Mouse (Mus musculus) spleen, postnatal 14 days (tissue): ENCODE measurements around the gene Cpd.

Experiments
- DNase-seq, 2 experiments: peaks; one replicate each; pipeline ENCODE4 v3.0.0; 2021 to 2022; ENCODE audit warnings: low spot score in 2 of 2

The Cpd gene

DNA sequence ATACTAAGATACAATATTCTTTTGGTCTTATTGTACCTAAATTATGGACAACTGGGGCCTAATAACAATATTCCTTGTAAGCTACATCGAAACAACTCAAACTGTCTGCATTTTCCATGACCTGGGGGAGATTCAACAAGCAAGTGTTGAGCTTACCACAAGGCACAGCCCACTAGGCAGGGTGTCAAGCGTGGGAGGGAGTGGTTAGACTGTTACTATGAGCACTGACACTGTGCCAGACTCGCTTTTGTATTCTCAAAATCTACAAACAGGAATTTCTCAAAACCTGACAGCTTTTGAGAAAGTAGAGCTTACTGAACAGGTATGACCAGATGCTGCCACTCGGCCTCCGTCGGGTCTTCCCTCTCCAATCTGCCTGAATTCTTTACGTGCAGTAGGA is 55.5 kb downstream of the Cpd start:
- DNase-seq = no peak

DNA sequence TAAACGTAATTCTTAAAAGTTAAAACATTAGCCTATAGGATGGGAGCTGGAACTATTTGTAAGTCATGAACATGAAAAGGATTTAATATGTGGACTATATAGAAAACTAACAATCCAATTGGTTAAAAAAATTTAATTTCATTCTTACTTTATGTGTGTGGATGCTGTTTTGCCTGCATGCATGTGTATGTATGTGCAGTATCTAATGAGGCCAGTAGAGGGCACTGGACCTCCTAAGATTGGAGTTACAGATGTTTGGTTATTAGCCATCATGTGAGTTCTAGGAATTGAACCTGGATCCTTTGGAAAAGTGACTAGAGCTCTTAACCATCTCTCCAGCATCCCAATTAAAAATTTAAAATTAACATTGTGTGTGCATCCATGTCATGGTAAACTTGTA is 57.6 kb downstream of the Cpd start:
- DNase-seq = peak in 1 of 2 experiments; percentile 25

DNA sequence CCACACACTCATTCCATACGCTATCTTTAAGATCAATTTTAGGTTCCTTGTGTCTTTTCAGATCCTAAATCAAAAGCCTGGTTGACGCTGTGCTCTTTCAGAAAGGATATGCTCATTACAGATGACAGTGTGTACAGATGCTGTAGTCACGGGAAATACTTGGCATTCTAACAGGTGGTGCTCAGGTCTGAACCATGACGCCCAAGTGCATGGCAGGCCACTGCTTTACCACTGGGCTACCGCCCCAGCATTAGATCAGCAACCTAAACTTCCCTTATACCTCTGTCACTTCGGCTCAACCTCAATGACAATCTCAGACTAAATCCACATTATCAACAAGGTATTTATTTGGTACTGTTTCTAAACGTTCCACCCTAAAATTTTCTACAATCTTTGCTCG is 71.3 kb downstream of the Cpd start:
- DNase-seq = no peak

DNA sequence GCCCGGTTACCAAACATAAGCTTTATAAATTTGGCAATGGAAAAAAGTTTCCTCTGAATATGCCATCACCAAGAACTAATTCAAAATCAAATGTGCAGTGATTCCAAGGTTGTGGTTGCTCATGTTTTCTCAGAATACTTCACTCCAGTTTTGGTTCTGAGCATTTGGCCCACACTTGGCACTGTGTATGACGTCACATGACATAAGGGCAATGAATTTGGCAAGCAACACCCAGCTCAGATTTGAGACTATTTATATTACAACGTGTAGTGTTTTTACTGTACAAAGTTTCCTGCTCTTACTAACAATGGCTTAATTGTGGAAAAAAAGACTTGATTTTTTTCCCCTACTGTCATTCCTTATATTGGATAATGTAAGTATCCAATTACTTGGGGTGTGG is 73.0 kb downstream of the Cpd start:
- DNase-seq = no peak

DNA sequence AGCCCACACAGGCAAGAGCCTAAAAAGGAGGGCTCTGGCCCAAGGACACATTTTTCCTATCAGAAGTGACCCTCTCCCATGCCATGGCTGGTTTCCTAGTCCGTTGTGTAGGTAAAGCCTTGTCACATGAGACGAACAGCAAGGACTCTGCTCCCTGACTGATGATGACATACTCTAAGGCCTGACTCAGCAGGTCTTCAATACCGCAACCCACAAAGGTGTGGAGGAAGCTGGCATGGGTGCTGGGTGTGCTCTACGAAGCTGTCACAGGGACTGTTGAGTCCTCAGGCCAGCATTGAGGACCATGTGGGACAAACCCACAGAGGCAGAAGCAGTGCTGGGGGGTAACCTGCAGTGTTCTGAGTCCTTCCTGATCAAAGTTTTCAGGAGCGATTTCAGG is 76.3 kb downstream of the Cpd start:
- no peak for DNase-seq

DNA sequence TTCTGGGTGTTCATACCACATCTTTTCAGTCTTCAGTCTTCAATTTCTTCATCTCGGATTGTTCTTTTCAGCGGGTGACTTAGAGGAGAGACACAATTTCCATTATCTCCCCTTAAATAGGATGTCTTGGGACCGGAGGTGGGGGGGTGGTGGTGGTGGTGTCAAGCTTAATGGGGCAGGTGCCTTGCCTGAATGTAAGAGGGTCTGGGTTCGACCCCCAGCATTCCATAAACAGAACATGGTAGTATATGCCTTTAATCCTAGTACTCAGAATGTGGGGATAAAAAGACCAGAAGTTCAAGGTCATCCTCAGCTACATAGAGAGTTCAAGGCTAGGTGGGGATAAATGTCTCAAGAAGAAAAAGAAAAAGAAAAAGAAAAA is 83.1 kb downstream of the Cpd start:
- DNase-seq = no peak

DNA sequence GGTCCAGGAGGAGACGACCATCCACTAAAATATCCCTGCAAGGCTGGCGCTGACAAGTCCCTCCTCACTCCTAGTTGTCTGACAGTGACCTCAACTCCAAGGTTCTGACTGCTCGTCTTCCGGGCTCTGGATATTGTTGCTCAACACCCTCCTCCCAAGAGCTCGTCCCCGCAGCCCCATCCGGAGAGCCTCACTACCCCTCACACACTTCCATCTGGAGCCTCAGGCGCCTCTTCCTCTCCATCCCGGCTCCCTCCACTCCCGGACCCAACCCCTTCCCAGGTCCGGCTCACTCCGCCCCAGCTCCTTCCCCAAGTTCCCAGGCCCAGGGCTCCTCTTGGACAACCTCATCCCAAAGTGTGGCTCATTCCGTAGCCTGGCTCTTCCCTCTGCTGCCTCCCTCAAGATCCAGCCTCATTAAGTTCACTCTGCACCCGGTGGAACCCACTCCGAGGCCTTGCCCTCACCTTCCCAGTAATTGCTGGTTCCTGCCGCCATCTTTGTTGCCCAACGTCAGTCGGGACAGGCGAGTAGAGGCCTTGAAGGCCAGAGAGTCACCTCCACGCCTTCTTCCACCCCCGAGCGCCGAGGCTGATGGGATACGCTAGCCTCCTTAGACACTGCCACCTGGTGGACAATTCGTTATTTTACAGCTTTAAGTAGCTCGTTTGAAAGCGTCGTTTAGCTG is 83.6 kb downstream of the Cpd start, which contains the start of gene Gosr1:
TSS of gene Gosr1 (minus strand) at position 527 of the 688 bp plus-strand sequence.
- peak; percentile 76 to 86 for DNase-seq

DNA sequence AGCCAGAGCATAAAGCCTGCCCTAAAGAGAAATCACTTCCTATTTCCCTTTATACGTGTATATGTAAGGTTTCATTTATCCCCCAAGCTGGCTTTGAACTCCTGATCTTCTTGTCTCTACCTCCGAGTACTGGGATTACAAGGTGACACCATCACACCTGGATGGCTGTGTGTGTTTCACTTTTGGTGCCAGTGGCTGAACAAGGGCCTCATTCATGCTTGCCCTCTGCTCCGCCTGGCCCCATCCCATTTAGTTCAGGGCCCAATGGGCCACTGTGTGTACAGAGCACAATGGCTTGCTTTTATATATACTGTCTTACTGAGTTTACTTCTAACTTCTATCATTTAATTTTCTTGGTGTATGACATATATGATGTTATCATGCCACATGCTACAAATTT is 94.5 kb downstream of the Cpd start:
- DNase-seq = no peak

DNA sequence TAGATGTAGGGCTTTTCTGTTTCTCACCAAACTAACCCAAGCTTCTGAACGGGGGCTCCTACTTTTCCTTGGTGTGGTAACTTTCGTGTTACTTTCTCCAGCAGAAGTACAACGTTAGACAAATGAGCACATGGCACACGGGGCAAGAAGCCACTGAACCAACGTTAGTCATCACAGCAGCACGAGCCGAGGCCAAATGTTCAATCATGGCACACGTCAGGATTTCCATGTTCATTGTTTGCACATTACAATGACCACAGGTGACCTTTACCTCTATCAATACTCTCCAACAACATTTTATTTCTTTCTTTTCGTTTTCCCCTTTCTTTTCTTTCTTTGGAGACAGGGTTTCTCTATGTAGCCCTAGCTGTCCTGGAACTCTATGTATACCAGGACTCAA is 98.0 kb downstream of the Cpd start:
- DNase-seq = no peak

DNA sequence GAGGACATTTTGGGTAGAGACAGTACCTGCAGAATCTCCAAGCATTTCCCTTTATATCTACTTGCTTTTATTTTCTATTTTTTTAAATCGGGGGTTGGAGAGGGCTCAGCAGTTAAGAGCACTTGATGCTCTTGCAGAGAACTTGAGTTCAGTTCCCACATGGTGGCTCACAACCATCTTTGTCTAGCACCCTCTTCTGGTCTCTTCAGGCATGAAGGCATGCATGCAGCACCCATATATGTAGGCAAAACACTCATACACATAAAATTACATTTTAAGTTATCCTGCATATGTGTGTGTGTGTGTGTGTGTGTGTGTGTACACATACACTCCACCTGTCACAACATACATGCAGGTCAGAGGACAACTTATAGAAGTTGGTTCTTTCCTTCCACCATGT is 100.9 kb downstream of the Cpd start:
- DNase-seq = no peak

DNA sequence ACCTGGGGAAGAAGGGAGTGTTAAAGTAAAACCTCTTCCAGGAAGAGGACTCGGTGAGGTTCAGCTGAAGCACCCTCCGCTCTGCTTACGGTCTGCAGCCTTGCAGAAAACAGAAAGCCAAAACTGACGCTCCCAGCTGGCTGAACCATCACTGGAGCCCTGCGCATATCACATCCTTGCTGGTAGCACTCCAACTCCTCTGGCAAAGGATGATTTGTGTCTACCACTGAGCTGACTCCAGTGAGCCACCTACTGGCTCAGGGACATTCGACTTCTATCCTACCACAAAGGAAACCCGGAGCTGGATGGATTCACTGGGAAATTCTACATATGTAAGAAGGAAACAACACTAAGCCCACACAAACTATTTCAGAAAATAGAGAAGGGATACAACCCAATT is 102.3 kb downstream of the Cpd start:
- no peak for DNase-seq

DNA sequence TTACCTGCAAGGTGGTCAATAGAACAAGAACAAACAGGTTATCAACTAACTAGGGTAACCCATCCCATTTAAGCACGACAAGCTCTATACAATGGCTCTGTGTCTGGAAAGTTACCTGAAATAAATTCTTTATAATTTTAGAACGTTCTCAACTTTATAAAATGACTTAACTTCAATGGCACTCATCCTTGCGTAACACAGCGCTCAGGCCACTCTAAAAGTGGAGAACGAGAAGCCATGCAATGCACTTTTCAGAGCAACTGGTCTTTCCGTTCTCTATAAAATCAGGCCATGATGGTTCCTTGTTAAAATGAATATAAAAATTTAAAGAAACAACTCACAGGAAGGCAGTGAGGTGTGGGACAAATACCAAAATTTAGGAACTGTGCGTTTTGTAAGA is 104.3 kb downstream of the Cpd start:
- no peak for DNase-seq

DNA sequence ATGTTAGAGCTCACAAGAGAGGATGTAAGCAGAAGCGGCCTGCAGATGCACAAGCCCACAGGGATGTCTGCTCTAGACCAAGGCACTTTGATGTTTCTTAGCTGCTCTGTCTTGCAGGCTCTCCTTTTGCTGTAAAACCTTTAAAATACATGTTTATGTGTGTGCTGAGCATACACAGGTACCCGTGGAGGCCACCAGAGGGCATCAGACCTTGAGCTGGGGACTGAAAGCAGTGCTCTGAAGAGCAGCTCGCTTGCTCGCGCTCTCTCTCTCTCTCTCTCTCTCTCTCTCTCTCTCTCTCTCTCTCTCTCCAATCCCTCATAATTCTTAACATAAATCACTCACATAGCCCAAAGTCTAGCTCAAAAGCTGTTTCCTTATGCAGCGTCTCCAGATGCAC is 107.7 kb downstream of the Cpd start:
- peak in 1 of 2 experiments; percentile 7 for DNase-seq

DNA sequence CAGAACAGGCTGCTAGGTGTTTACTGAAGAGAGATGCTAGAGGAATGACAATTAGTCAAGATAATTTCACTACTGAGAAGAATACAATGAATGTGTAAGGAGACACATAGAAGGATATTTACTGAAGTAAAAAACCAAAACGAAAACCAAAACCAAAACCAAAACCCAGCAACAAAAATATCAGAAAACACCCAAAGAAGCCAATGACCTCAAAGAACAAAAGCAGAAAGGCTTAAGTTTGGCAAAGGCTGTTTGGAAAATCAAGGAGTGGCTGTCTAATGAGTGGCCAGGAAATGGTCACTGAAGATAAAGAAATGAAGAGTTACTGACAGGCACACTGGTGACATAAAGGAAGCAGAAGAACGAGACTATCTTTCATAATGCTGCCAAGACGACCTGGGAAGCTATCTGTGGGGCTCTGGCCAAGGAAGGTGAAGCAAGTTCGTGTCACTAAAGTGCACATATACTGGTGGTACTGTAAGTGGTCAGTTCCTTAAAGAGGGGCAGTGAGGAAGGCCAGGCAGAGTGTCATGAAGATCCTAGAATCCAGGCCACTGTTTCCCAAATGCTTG is 111.0 kb downstream of the Cpd start:
- no peak for DNase-seq

DNA sequence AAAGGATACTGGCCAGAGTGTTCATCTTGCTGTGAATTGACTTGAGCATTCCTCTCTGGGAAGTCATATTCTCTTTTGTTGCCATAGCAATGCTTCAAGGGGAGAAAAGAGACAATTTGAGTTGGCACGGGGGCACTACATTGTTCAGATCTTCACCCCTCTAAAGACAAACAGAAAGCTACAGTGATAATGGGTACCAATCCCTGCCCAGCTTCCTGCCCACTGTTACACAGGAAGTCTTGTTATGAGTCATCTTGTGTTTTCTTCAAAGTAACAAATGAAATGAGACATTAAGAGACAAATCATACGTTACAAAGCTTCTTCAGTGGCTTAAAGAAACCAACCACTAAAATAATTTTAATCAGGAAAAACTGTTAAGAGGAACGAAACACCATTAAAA is 112.3 kb downstream of the Cpd start:
- DNase-seq = no peak

DNA sequence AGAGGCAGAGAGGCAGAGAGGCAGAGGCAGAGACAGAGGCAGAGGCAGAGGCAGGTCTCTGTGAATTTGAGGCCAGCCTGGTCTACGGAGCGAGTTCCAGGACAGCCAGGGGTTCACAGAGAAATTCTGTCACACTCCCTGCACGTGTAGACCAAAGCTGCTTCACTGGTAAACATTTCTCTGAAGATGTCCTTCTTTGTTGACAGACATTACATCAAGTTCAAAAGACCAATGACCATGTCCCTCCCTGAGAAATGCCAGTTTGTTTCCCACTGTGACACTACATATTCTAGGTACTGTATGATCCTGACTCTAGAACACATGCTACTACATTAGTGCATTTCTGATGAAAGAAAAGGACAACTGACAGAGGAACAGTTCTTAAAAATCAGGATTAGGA is 116.2 kb downstream of the Cpd start:
- DNase-seq = no peak
